Comparison of ENCODE assay signal across 9 mouse cellular contexts in genomic region chr11:53771001-53771744, GRCm38 (mm10). TPM values are rescaled to one million over a fixed set of nuclear protein-coding genes. Genes with fewer than 3 reads are reported as not detected.
DNase-seq lines count a peak whose midpoint lies in the region; ATAC-seq and TF ChIP-seq lines count a peak whose summit lies in the region.
"Had no signal": no experiment of that assay in that cellular context is flagged by ENCODE, and none has a peak within 500 bp of the region (broad histone marks: within the 10 kb centered on the region; RNA-seq: fewer than 3 reads in every experiment).

No protein-coding gene starts in this region.

- H3K27me3 ChIP-seq in heart, adult 2 months (ENCODE audit: control insufficient read depth, insufficient read depth, low read length) = no peaks in the 10 kb centered on the region
- H3K27me3 ChIP-seq in forebrain, embryonic 14.5 days (replicated peaks; ENCODE audit: control insufficient read depth, insufficient read depth, low read length) = 0 out of 2 replicates have a peak, but pooled peaks cover 3% of the 10 kb centered on the region
- peaks cover 17% of the 10 kb centered on the region for H3K27me3 ChIP-seq in liver, embryonic 11.5 days (replicated peaks; ENCODE audit: control insufficient read depth, insufficient read depth, low read length)

- peak overlapping the region; percentile 99 for H3K27ac ChIP-seq in heart, adult 2 months
- no peak overlapping the region for H3K27ac ChIP-seq in forebrain, embryonic 14.5 days (ENCODE audit: low read depth, low read length)
- no peak overlapping the region for H3K27ac ChIP-seq in liver, embryonic 11.5 days (ENCODE audit: low read depth, low read length)

- H3K4me3 ChIP-seq in heart, adult 2 months = peak overlapping the region; percentile 74
- H3K4me3 ChIP-seq in forebrain, embryonic 14.5 days (ENCODE audit: low read depth, low read length) = peak overlapping the region; percentile 63; the same call in 1 of the 2 replicates
- peak overlapping the region; percentile 74 for H3K4me3 ChIP-seq in liver, embryonic 11.5 days (ENCODE audit: low read depth, low read length)

- peaks cover 9% of the 10 kb centered on the region for H3K36me3 ChIP-seq in heart, adult 2 months (ENCODE audit: control insufficient read depth, insufficient read depth, low read length)
- H3K36me3 ChIP-seq in forebrain, embryonic 14.5 days (ENCODE audit: control insufficient read depth, insufficient read depth, low read length) = no peaks in the 10 kb centered on the region
- no peaks in the 10 kb centered on the region; the same call in 1 of the 2 replicates for H3K36me3 ChIP-seq in liver, embryonic 11.5 days (ENCODE audit: control insufficient read depth, insufficient read depth, low read length)

- peak overlapping the region; percentile 99 for H3K4me2 ChIP-seq in forebrain, embryonic 14.5 days (ENCODE audit: low read length)
- peak overlapping the region; percentile 95 for H3K4me2 ChIP-seq in liver, embryonic 11.5 days

- H3K4me1 ChIP-seq in heart, adult 2 months (ENCODE audit: control insufficient read depth, insufficient read depth, low read length) = peaks cover 23% of the 10 kb centered on the region
- no peaks in the 10 kb centered on the region; the same call in 1 of the 2 replicates for H3K4me1 ChIP-seq in forebrain, embryonic 14.5 days (ENCODE audit: control insufficient read depth, insufficient read depth, low read length)
- peaks cover 13% of the 10 kb centered on the region for H3K4me1 ChIP-seq in liver, embryonic 11.5 days (replicated peaks; ENCODE audit: control insufficient read depth, insufficient read depth, low read length)

- TF ChIP-seq POLR2A in heart, adult 2 months (IDR thresholded peaks at IDR 0.05; ENCODE audit: insufficient read depth, low read depth, low read length) = no peak

- H3K79me2 ChIP-seq in heart, adult 2 months (replicated peaks; ENCODE audit: control insufficient read depth, insufficient read depth, low read length) = 0 out of 2 replicates have a peak, but pooled peaks cover 1% of the 10 kb centered on the region

- DNase-seq in heart, adult 2 months = no peak
- DNase-seq in heart, postnatal 25 days (ENCODE audit: low spot score) = no peak
- DNase-seq in 416B (ENCODE audit: low read depth) = peak; percentile 56
- DNase-seq in forebrain, embryonic 14.5 days (ENCODE audit: low spot score) = no peak
- no peak for DNase-seq in liver, embryonic 11.5 days (ENCODE audit: low spot score)
- no peak for DNase-seq in cerebellum, adult 11 months
- no peak for DNase-seq in adrenal gland, postnatal 25 days
- DNase-seq in c-Kit-positive CD71-positive TER-119-positive erythroid progenitor cells, embryonic 14.5 days (ENCODE audit: low spot score) = no peak

- no peak for ATAC-seq in forebrain, embryonic 14.5 days
- no peak for ATAC-seq in liver, embryonic 11.5 days (replicated peaks; ENCODE audit: low FRiP score)

- WGBS in heart, adult 2 months = 50% methylated on average over 11 of the region's 11 CpGs
- 87% methylated on average over 11 of the region's 11 CpGs for WGBS in forebrain, embryonic 14.5 days
- 72% methylated on average over 11 of the region's 11 CpGs for WGBS in liver, embryonic 11.5 days

- intact Hi-C loops in heart, adult 2 months (cut with DNase I) = no loop called here
- intact Hi-C loops in heart, postnatal 25 days (cut with DNase I) = loop anchor here (2.0 to 5.0 kb wide), 2 partner anchors 14 to 41 kb away; no protein-coding TSS in a partner anchor

- no peak for TF ChIP-seq CTCF in heart, adult 2 months (IDR thresholded peaks at IDR 0.05)

- H3K9me3 ChIP-seq in forebrain, embryonic 14.5 days (replicated peaks; ENCODE audit: control insufficient read depth, low read length) = no peaks in the 10 kb centered on the region
- H3K9me3 ChIP-seq in liver, embryonic 11.5 days (ENCODE audit: control insufficient read depth, low read length) = no peaks in the 10 kb centered on the region

- peak overlapping the region; percentile 58 for H3K9ac ChIP-seq in heart, adult 2 months (ENCODE audit: low read depth, low read length)
- H3K9ac ChIP-seq in forebrain, embryonic 14.5 days (ENCODE audit: low read length) = no peak overlapping the region
- H3K9ac ChIP-seq in liver, embryonic 11.5 days (ENCODE audit: low read depth, low read length) = no peak overlapping the region

- TF ChIP-seq EP300 in heart, adult 2 months (IDR thresholded peaks at IDR 0.05; ENCODE audit: insufficient read depth, low read depth, low read length) = 0 out of 2 replicates have a peak, but pooled peaks have one; percentile 23

RNA-seq across cellular contexts. Expression of gene Irf1, which starts 1.4 kb away (rescaled TPM):
- 10 to 100 TPM; 15.2 to 19.7 TPM for total RNA-seq in heart, adult 2 months (2021)
- polyA plus RNA-seq in heart, adult 2 months (2012; rRNA removed) = 20.5 and 28.6 TPM in 2 replicates
- total RNA-seq in heart, postnatal 25 days (2021) = 10 to 100 TPM; 13.7 to 21.1 TPM
- 3.0 and 3.8 TPM in 2 replicates for polyA plus RNA-seq in forebrain, embryonic 14.5 days (2014; fragmentation: Nextera tagmentation; extraction: Ambion mirVana)
- polyA plus RNA-seq in liver, embryonic 11.5 days (2014; fragmentation: Nextera tagmentation; extraction: Ambion mirVana) = 8.4 and 8.7 TPM in 2 replicates
- 30.4 and 33.8 TPM in 2 replicates for total RNA-seq in adrenal gland, postnatal 25 days (2021)

RNA-seq across cellular contexts. Expression of gene Gm17334, which starts 1.8 kb away (rescaled TPM):
- total RNA-seq in heart, adult 2 months (2021) = under 1 TPM in 1 of 2 experiments, not detected in 1; 0.47 TPM
- polyA plus RNA-seq in heart, adult 2 months (2012; rRNA removed) = 1.4 and 1.8 TPM in 2 replicates
- total RNA-seq in heart, postnatal 25 days (2021) = under 1 TPM in 1 of 2 experiments, not detected in 1; 0.31 TPM
- polyA plus RNA-seq in forebrain, embryonic 14.5 days (2014; fragmentation: Nextera tagmentation; extraction: Ambion mirVana) = not detected in 2 replicates
- not detected in 2 replicates for polyA plus RNA-seq in liver, embryonic 11.5 days (2014; fragmentation: Nextera tagmentation; extraction: Ambion mirVana)
- total RNA-seq in adrenal gland, postnatal 25 days (2021) = 1.9 TPM in 1 of 2 replicates, not detected in the other

RNA-seq across cellular contexts. Expression of gene Il5, which starts 50.6 kb away (rescaled TPM):
- total RNA-seq in heart, adult 2 months (2021) = not detected
- 0.12 and 0.21 TPM in 2 replicates for polyA plus RNA-seq in heart, adult 2 months (2012; rRNA removed)
- total RNA-seq in heart, postnatal 25 days (2021) = not detected
- polyA plus RNA-seq in forebrain, embryonic 14.5 days (2014; fragmentation: Nextera tagmentation; extraction: Ambion mirVana) = not detected in 2 replicates
- polyA plus RNA-seq in liver, embryonic 11.5 days (2014; fragmentation: Nextera tagmentation; extraction: Ambion mirVana) = not detected in 2 replicates
- total RNA-seq in adrenal gland, postnatal 25 days (2021) = not detected in 2 replicates
- total RNA-seq: common myeloid progenitor, adult 5-6 weeks had no signal
